ENCODE assay signal across 8 mouse cellular contexts in the genomic region with DNA sequence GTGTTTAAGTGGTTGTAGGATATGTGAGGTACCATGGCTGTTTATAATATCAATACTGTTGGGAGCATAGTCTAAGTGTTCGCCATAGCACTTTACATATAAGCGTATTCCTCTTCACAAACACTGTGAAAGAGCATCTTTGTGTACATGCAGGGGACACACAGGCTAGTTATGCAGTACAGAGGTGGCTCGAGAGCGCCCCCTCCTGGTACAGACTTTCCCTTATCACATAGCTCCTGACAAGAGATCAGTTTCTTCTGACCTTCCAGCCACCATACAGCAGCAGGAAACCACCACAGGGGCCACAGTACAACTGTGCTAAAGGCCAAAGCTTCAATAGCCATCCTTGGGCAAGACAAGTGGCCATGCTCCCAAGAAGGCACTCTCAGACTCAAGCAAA. TPM values are rescaled to one million over a fixed set of nuclear protein-coding genes. Genes with fewer than 3 reads are reported as not detected.
A peak's percentile ranks its signal among the peaks of the same experiment; 100 is the strongest.
DNase-seq lines count a peak whose midpoint lies in the region; ATAC-seq and TF ChIP-seq lines count a peak whose summit lies in the region.
"Had no signal": no experiment of that assay in that cellular context is flagged by ENCODE, and none has a peak within 500 bp of the region (broad histone marks: within the 10 kb centered on the region; RNA-seq: fewer than 3 reads in every experiment).

No protein-coding gene starts in this region.

- no peaks in the 10 kb centered on the region for H3K27me3 ChIP-seq in testis, adult 2 months (ENCODE audit: control insufficient read depth, insufficient read depth, low read length)
- no peaks in the 10 kb centered on the region for H3K27me3 ChIP-seq in liver, embryonic 14.5 days (ENCODE audit: control insufficient read depth, insufficient read depth, low read length)
- H3K27me3 ChIP-seq: heart, embryonic 15.5 days had no signal

- H3K4me1 ChIP-seq in testis, adult 2 months (ENCODE audit: control insufficient read depth, insufficient read depth, low read length), result no peaks in the 10 kb centered on the region
- no peaks in the 10 kb centered on the region for H3K4me1 ChIP-seq in liver, embryonic 14.5 days (replicated peaks; ENCODE audit: control insufficient read depth in 2 of 2, insufficient read depth in 2 of 2, low read length in 1 of 2)
- H3K4me1 ChIP-seq: heart, embryonic 15.5 days had no signal

- DNase-seq in testis, postnatal 14 days (ENCODE audit: low spot score), result no peak
- DNase-seq in adrenal gland, adult 2 months, result peak; percentile 37
- peak; percentile 70 for DNase-seq in embryo, embryonic 11 days
- DNase-seq in induced T-regulatory cell, adult 2 months (ENCODE audit: low read depth), result peak; percentile 86
- DNase-seq in liver, embryonic 14.5 days (ENCODE audit: low read depth in 3 of 3, low spot score in 3 of 3), result peak in 2 of 3 experiments; percentile 55 to 57
- peak; percentile 69 for DNase-seq in right cerebral cortex, postnatal 4 days

- H3K4me2 ChIP-seq in liver, embryonic 14.5 days (ENCODE audit: low read depth), result no peak overlapping the region
- H3K4me2 ChIP-seq: heart, embryonic 15.5 days had no signal

- peak; percentile 47; the same call in 1 of the 2 replicates for TF ChIP-seq CTCF in testis, adult 2 months (IDR thresholded peaks at IDR 0.05; ENCODE audit: control insufficient read depth, insufficient read depth, insufficient replicate concordance, low read depth, low read length)
- peak; percentile 92 for TF ChIP-seq CTCF in liver, embryonic 14.5 days (IDR thresholded peaks at IDR 0.05; ENCODE audit: low read depth)

- TF ChIP-seq EP300 in liver, embryonic 14.5 days (IDR thresholded peaks at IDR 0.05; ENCODE audit: low read depth), result no peak

- H3K4me3 ChIP-seq in testis, adult 2 months (ENCODE audit: control insufficient read depth, low read depth, low read length), result no peak overlapping the region
- no peak overlapping the region for H3K4me3 ChIP-seq in liver, embryonic 14.5 days (ENCODE audit: insufficient read depth in 1 of 2, low read depth in 2 of 2, low read length in 2 of 2)
- H3K4me3 ChIP-seq: heart, embryonic 15.5 days had no signal

- H3K9ac ChIP-seq in liver, embryonic 14.5 days (replicated peaks), result no peak overlapping the region
- H3K9ac ChIP-seq: heart, embryonic 15.5 days had no signal

- WGBS in liver, embryonic 14.5 days (ENCODE audit: insufficient replicate concordance), result 43% methylated on average over 4 of the region's 4 CpGs

- peaks cover 9% of the 10 kb centered on the region for H3K36me3 ChIP-seq in testis, adult 2 months (ENCODE audit: control insufficient read depth, insufficient read depth, low read length)
- peaks cover 74% of the 10 kb centered on the region for H3K36me3 ChIP-seq in liver, embryonic 14.5 days (replicated peaks; ENCODE audit: control insufficient read depth, insufficient read depth, low read depth)

- no peak for TF ChIP-seq POLR2A in testis, adult 2 months (IDR thresholded peaks at IDR 0.05; ENCODE audit: control insufficient read depth, low read depth, low read length)

- ATAC-seq in liver, embryonic 14.5 days (ENCODE audit: insufficient read depth), result peak; percentile 65; the same call in 1 of the 2 replicates

- no peak overlapping the region for H3K27ac ChIP-seq in testis, adult 2 months (ENCODE audit: control insufficient read depth, insufficient read depth, low read depth, low read length)
- no peak overlapping the region for H3K27ac ChIP-seq in liver, embryonic 14.5 days
- H3K27ac ChIP-seq: heart, embryonic 15.5 days had no signal

- H3K9me3 ChIP-seq in liver, embryonic 14.5 days (ENCODE audit: control insufficient read depth, low read length), result no peaks in the 10 kb centered on the region
- H3K9me3 ChIP-seq: heart, embryonic 15.5 days had no signal

RNA-seq across cellular contexts. Expression of a gene that starts 10.6 kb away (rescaled TPM):
- polyA plus RNA-seq in testis, adult 2 months (2012; rRNA removed), result 23.5 and 27.6 TPM in 2 replicates
- 10 to 100 TPM; 32.8 to 37.4 TPM for total RNA-seq in adrenal gland, adult 2 months (2021)
- polyA plus RNA-seq in adrenal gland, adult 2 months (2012; rRNA removed), result 201 and 211 TPM in 2 replicates
- polyA plus RNA-seq in liver, embryonic 14.5 days (2012; rRNA removed), result 53.6 and 68.5 TPM in 2 replicates
- 33.1 and 46.7 TPM in 2 replicates for polyA plus RNA-seq in liver, embryonic 14.5 days (2014; fragmentation: Nextera tagmentation; extraction: Ambion mirVana)

RNA-seq across cellular contexts. Expression of a gene that starts 12.4 kb away (rescaled TPM):
- 51.4 and 71.3 TPM in 2 replicates for polyA plus RNA-seq in testis, adult 2 months (2012; rRNA removed)
- 10 to 100 TPM; 21.3 to 26.1 TPM for total RNA-seq in adrenal gland, adult 2 months (2021)
- 6.7 and 9.1 TPM in 2 replicates for polyA plus RNA-seq in adrenal gland, adult 2 months (2012; rRNA removed)
- polyA plus RNA-seq in liver, embryonic 14.5 days (2012; rRNA removed), result 11.2 and 12.4 TPM in 2 replicates
- 11.9 and 14.4 TPM in 2 replicates for polyA plus RNA-seq in liver, embryonic 14.5 days (2014; fragmentation: Nextera tagmentation; extraction: Ambion mirVana)

RNA-seq across cellular contexts. Expression of a gene that starts 12.6 kb away (rescaled TPM):
- polyA plus RNA-seq in testis, adult 2 months (2012; rRNA removed), result 40.0 and 42.0 TPM in 2 replicates
- total RNA-seq in adrenal gland, adult 2 months (2021), result 1 to 10 TPM; 2.5 to 2.8 TPM
- 1.1 and 1.6 TPM in 2 replicates for polyA plus RNA-seq in adrenal gland, adult 2 months (2012; rRNA removed)
- polyA plus RNA-seq in liver, embryonic 14.5 days (2012; rRNA removed), result 0.24 and 0.44 TPM in 2 replicates
- 0.48 and 0.91 TPM in 2 replicates for polyA plus RNA-seq in liver, embryonic 14.5 days (2014; fragmentation: Nextera tagmentation; extraction: Ambion mirVana)

Comparison
In these comparisons a context has a peak if more than half of its experiments do, and no peak if none do; other contexts are left out.
1. RNA of a gene that starts 12.6 kb away (polyA plus RNA-seq): 40.0 to 42.0 TPM in testis, adult 2 months; 1.1 to 1.6 TPM in adrenal gland, adult 2 months and 0.24 to 0.91 TPM in liver, embryonic 14.5 days; every median in the first group is over 10 times any median in the second.